Mouse (Mus musculus) heart, adult 9 months (tissue): Measurements from ENCODE around the gene Lama5.

Experiments
- DNase-seq, 2 experiments: peaks; one replicate each; pipeline ENCODE4 v3.0.0; 2022; ENCODE audit warnings: low spot score in 2 of 2

Gene Lama5

GRCm38 (mm10) chr2:180146091-180146490 lies 79.6 kb downstream of the Lama5 start:
- no peak for DNase-seq

- no peak for DNase-seq
Observed at GRCm38 (mm10) chr2:180135414-180135813, 90.2 kb downstream of the Lama5 start.

GRCm38 (mm10) chr2:180133911-180134310 lies 91.7 kb downstream of the Lama5 start:
- no peak for DNase-seq

GRCm38 (mm10) chr2:180133231-180133630 lies 92.4 kb downstream of the Lama5 start:
- DNase-seq = no peak

DNA sequence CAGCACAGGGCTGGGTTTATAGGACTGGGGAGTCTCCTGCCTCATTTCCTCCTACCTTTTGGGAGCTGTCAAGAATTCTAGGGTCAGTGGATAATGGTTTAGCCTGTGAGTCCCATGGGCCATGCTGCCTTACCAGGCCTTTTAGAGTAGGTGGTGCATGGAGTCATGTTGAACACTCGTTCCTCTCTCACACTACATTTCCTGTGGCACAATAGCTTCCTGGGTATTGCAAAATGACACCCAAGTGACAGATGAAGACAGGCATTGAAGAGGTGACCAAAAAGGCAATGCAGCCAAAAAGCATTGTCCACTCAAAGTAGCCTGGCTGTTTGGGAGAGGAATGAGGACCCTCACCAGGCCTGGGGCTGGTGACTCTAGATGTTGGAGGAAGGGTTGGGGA lies 98.0 kb downstream of the Lama5 start:
- no peak for DNase-seq
